Mouse (Mus musculus) embryonic facial prominence, embryonic 14.5 days (tissue): Measurements from ENCODE around the gene Cd36. TPM values are rescaled to one million over a fixed set of nuclear protein-coding genes. Genes with fewer than 3 reads are reported as not detected.

Source experiments
- ATAC-seq: fragments of 200-750 bp; cut with Nextera tagmentation; 2 replicates; pipeline ENCODE4 v1.8.0; 2017; ENCODE audit warnings: low read depth, moderate number of reproducible peaks, moderate TSS enrichment
- DNase-seq: peaks from one replicate; pipeline ENCODE4 v3.0.0-alpha.2; 2015; ENCODE audit warnings: low spot score
- H3K27ac ChIP-seq: fragments of 300-500 bp; sonication (generic); replicated peaks from 2 replicates; pipeline ENCODE4 v1.5.1; 2014; ENCODE audit warnings: low read depth, mild to moderate bottlenecking, low read length, moderate library complexity
- H3K27me3 ChIP-seq: fragments of 300-500 bp; sonication (generic); replicated peaks from 2 replicates; pipeline ENCODE4 v1.6.1; 2014; ENCODE audit warnings: low read length; ENCODE audit not compliant: control insufficient read depth, insufficient read depth
- H3K36me3 ChIP-seq: fragments of 300-500 bp; sonication (generic); 2 replicates; pipeline ENCODE4 v1.6.1; 2014; ENCODE audit warnings: low read length, mixed read lengths; ENCODE audit not compliant: control insufficient read depth, insufficient read depth
- H3K4me1 ChIP-seq: fragments of 300-500 bp; sonication (generic); 2 replicates; pipeline ENCODE4 v1.6.1; 2014; ENCODE audit warnings: antibody characterized with exemption, low read length; ENCODE audit not compliant: control insufficient read depth, insufficient read depth
- H3K4me2 ChIP-seq: fragments of 300-500 bp; sonication (generic); 2 replicates; pipeline ENCODE4 v1.6.1; 2014; ENCODE audit warnings: low read depth, mild to moderate bottlenecking, low read length, moderate library complexity, mixed read lengths
- H3K4me3 ChIP-seq: fragments of 300-500 bp; sonication (generic); 2 replicates; pipeline ENCODE4 v1.5.1; 2014; ENCODE audit warnings: low read depth, mild to moderate bottlenecking, low read length
- H3K9ac ChIP-seq: fragments of 300-500 bp; sonication (generic); 2 replicates; pipeline ENCODE4 v1.6.1; 2014; ENCODE audit warnings: low read depth, mild to moderate bottlenecking, low read length, moderate library complexity, mixed read lengths
- H3K9me3 ChIP-seq: fragments of 300-500 bp; sonication (generic); 2 replicates; pipeline ENCODE4 v1.6.1; 2016; ENCODE audit warnings: low read length; ENCODE audit not compliant: control insufficient read depth
- WGBS: fragments of 180-500 bp; shearing (Covaris S2); extraction: QIAGEN DNeasy Blood & Tissue Kit; methylation state at CpG from one replicate; pipeline ENCODE4 v1.1.7; 2014; 5-methylcytosine and 5-hydroxymethylcytosine counted together
- polyA plus RNA-seq: library from polyadenylated mRNA; unstranded; fragments of >200 nt; fragmentation: Nextera tagmentation; extraction: Ambion mirVana; gene quantifications from 2 replicates; pipeline ENCODE4 v1.2.1, GENCODE M21; 2014

Cd36 gene
- polyA plus RNA-seq, 1 experiment from 2014 or later, result 49.6 TPM

DNA sequence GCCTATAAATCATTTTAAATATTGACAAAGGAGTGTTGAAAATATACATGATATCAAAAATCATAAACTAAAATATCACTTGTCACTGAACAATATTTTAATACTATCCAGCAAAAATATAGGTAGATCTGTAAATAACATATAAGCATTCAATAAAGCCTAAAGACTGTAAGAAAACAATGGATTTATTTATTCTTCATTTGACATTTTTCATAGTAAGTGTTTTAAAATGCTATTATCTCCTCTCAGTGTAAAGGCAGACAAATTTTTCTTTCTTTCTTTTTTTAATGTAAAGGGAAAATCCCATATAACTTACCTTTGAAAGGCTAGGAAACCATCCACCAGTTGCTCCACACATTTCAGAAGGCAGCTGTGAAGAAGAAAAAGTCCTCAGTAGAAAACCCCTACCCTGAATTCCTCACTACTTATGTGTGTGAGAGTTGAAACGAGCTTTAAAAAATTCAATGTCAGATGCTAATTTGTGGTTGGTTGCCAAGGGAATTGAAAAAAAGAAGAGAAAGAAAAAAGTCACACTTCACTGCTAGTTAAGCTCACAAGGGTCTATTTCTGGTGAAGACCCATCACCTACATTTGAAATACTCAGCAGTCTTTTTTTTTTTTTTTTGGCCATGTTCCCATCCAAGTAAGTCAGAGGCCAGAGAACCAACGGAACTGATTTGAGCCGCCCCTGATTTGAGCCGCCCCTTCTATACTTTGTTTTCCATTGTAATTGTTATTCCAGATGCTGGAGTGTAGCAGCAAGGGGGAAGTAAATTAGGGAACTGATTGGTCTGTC is 53.1 kb downstream of the Cd36 start:
- Histone ChIP-seq H3K4me2 (no peak overlapping the region), H3K9me3 (no peaks in the 10 kb centered on the region), H3K36me3 (no peaks in the 10 kb centered on the region), H3K4me1 (no peaks in the 10 kb centered on the region), H3K27me3 (no peaks in the 10 kb centered on the region), H3K27ac (no peak overlapping the region), H3K4me3 (no peak overlapping the region), H3K9ac (no peak overlapping the region)
- no peak for ATAC-seq
- WGBS, result 22% methylated on average over 4 of the region's 4 CpGs
- DNase-seq, result peak; percentile 12

GRCm38 (mm10) chr5:17833797-17834196 is 54.8 kb downstream of the Cd36 start:
- no peak for ATAC-seq
- H3K36me3 ChIP-seq, result no peaks in the 10 kb centered on the region
- no peaks in the 10 kb centered on the region for H3K4me1 ChIP-seq
- H3K27me3 ChIP-seq, result no peaks in the 10 kb centered on the region
- H3K4me2 ChIP-seq, result no peak overlapping the region
- H3K9ac ChIP-seq, result no peak overlapping the region
- H3K4me3 ChIP-seq, result no peak overlapping the region
- 89% methylated on average over 1 of the region's 1 CpGs for WGBS
- no peak overlapping the region for H3K27ac ChIP-seq
- no peaks in the 10 kb centered on the region for H3K9me3 ChIP-seq
- no peak for DNase-seq

DNA sequence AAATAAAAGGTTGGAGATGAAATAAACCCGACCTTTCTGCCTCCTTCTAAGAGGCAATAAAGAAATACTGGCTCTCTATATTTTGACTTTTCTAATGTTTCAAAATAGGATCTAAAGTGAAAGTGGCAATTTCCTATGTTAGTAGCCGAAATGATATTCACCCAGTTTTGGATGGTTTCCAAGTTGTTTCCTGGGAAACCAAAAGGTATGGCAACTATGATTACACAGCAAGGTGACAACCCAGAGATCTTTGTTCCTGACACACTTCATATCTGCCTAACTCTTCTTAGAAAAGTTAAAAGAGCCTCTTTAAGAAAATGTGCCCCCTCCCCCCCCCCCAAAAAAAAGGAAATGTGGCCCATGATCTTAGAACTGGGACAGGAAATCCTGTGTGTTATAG is 58.1 kb downstream of the Cd36 start:
- 51% methylated on average over 2 of the region's 2 CpGs for WGBS
- no peak overlapping the region for H3K9ac ChIP-seq
- no peaks in the 10 kb centered on the region for H3K9me3 ChIP-seq
- no peak overlapping the region for H3K4me2 ChIP-seq
- H3K27me3 ChIP-seq, result no peaks in the 10 kb centered on the region
- no peak overlapping the region for H3K27ac ChIP-seq
- no peak overlapping the region for H3K4me3 ChIP-seq
- no peaks in the 10 kb centered on the region for H3K4me1 ChIP-seq
- DNase-seq, result no peak
- H3K36me3 ChIP-seq, result no peaks in the 10 kb centered on the region
- ATAC-seq, result no peak

DNA sequence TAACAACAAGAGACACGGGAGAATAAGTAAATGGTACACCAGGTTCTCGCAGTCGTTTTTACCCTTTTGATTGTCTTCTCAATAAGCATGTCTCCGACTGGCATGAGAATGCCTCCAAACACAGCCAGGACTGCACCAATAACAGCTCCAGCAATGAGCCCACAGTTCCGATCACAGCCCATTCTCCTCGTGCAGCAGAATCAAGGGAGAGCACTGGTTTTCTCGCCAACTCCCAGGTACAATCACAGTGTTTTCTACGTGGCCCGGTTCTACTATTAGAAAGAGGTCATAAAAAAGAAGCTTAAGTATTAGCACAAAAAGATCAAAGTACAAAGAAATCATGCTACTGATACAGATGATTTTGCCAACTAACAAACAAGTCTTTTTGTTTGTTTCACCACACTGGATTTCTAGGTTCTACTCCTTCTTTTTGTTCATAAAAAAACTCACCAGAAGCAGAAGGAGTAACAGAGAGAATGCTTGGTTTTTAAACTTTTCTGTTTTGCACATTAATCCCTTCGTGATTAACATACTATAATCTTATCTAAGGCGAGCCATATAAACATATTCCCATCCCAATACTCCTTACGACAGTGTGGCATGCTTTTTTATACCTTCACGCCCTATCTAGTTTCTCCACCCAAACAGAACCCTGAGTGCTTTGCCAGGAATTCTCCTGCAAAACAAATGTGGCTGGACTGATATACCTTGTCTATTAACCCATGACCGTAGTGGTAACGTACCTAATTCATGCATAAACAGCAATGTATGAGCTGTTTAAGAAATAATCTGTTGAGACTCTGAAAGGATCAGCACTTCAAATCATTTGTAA is 59.7 kb downstream of the Cd36 start:
- no peak overlapping the region for H3K27ac ChIP-seq
- H3K9me3 ChIP-seq, result no peaks in the 10 kb centered on the region
- no peak overlapping the region for H3K4me3 ChIP-seq
- no peak for ATAC-seq
- 81% methylated on average over 15 of the region's 15 CpGs for WGBS
- H3K36me3 ChIP-seq, result no peaks in the 10 kb centered on the region
- no peaks in the 10 kb centered on the region for H3K27me3 ChIP-seq
- H3K4me1 ChIP-seq, result no peaks in the 10 kb centered on the region
- DNase-seq, result no peak
- H3K9ac ChIP-seq, result no peak overlapping the region
- H3K4me2 ChIP-seq, result no peak overlapping the region

GRCm38 (mm10) chr5:17821395-17821794 is 67.2 kb downstream of the Cd36 start:
- no peak for ATAC-seq
- no peaks in the 10 kb centered on the region for H3K27me3 ChIP-seq
- no peaks in the 10 kb centered on the region for H3K4me1 ChIP-seq
- DNase-seq, result no peak
- no peak overlapping the region for H3K27ac ChIP-seq
- 67% methylated on average over 1 of the region's 1 CpGs for WGBS
- no peak overlapping the region for H3K4me3 ChIP-seq
- H3K36me3 ChIP-seq, result no peaks in the 10 kb centered on the region
- no peak overlapping the region for H3K4me2 ChIP-seq
- no peak overlapping the region for H3K9ac ChIP-seq
- no peaks in the 10 kb centered on the region for H3K9me3 ChIP-seq

DNA sequence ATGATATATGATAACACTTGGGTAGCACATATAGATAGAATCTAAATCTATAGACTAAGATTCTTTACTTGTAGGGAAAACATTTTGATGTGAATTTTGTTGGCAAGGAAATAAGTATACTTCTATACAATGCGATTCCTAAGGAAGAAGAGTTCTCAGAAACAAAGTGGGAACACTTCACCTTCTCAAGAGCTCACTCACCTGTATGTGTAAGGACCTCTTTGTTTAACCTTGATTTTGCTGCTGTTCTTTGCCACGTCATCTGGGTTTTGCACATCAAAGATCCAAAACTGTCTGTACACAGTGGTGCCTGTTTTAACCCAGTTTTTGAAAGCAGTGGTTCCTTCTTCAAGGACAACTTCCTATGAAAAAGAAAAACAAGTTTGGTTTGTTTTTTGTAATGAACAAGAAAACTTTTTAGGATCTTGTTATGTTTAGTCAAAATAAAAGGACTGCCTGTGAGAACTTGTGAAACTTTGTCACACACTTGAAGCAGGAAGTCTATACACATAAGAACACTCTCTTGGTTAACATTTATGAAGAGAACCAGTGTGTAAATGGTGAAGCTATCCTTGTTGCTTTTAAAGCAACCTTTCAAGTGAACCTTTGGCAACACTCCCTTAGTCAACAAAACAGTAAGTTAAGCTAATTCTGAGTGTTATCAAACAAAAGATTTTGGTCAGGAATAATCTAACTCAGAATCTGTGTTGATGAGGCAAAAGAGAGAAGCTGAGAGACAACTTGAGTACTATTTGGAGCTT is 68.2 kb downstream of the Cd36 start:
- no peak overlapping the region for H3K27ac ChIP-seq
- H3K36me3 ChIP-seq, result no peaks in the 10 kb centered on the region
- no peak overlapping the region for H3K4me2 ChIP-seq
- no peak overlapping the region for H3K9ac ChIP-seq
- H3K27me3 ChIP-seq, result no peaks in the 10 kb centered on the region
- ATAC-seq (no peak), DNase-seq (no peak)
- WGBS, result 79% methylated on average over 2 of the region's 2 CpGs
- H3K4me3 ChIP-seq, result no peak overlapping the region
- no peaks in the 10 kb centered on the region for H3K9me3 ChIP-seq
- no peaks in the 10 kb centered on the region for H3K4me1 ChIP-seq

GRCm38 (mm10) chr5:17816170-17816569 is 72.4 kb downstream of the Cd36 start:
- DNase-seq (peak; percentile 42), ATAC-seq (no peak)
- Histone ChIP-seq H3K27ac (no peak overlapping the region), H3K9ac (no peak overlapping the region), H3K4me3 (no peak overlapping the region), H3K4me1 (no peaks in the 10 kb centered on the region), H3K4me2 (no peak overlapping the region), H3K27me3 (no peaks in the 10 kb centered on the region), H3K36me3 (no peaks in the 10 kb centered on the region), H3K9me3 (no peaks in the 10 kb centered on the region)
- WGBS, result 5% methylated on average over 2 of the region's 2 CpGs

- Histone ChIP-seq H3K9ac (no peak overlapping the region), H3K36me3 (no peaks in the 10 kb centered on the region), H3K4me3 (no peak overlapping the region), H3K27me3 (no peaks in the 10 kb centered on the region), H3K9me3 (no peaks in the 10 kb centered on the region), H3K4me1 (no peaks in the 10 kb centered on the region), H3K4me2 (no peak overlapping the region), H3K27ac (no peak overlapping the region)
- DNase-seq (no peak), ATAC-seq (no peak)
- WGBS, result 75% methylated on average over 1 of the region's 1 CpGs
Observed at GRCm38 (mm10) chr5:17810336-17810735, 78.3 kb downstream of the Cd36 start.
